Mouse (Mus musculus): ENCODE results near the gene Vps51. TPM values are rescaled to one million over a fixed set of nuclear protein-coding genes. Genes with fewer than 3 reads are reported as not detected.

Gene Vps51
- polyA plus RNA-seq, 1 experiment = 95.4 TPM

GRCm38 (mm10) chr19:6047154-6047898 lies 29.7 kb downstream of the Vps51 start:
- no peak for TF ChIP-seq POLR2A (IDR thresholded peaks at IDR 0.05; ENCODE audit: borderline replicate concordance, extremely low read depth, insufficient read depth, insufficient read length, poor library complexity, severe bottlenecking)
- TF ChIP-seq CTCF (IDR thresholded peaks at IDR 0.05; ENCODE audit: borderline replicate concordance, extremely low read depth, insufficient read depth, insufficient read length) = no peak
- DNase-seq (ENCODE audit: low read depth) = no peak

- peak; percentile 98 for DNase-seq (ENCODE audit: low read depth)
- TF ChIP-seq POLR2A (IDR thresholded peaks at IDR 0.05; ENCODE audit: borderline replicate concordance, extremely low read depth, insufficient read depth, insufficient read length, poor library complexity, severe bottlenecking) = peak; percentile 77; the same call in 1 of the 2 replicates
- no peak for TF ChIP-seq CTCF (IDR thresholded peaks at IDR 0.05; ENCODE audit: borderline replicate concordance, extremely low read depth, insufficient read depth, insufficient read length)
Measured at GRCm38 (mm10) chr19:6046294-6047153, 30.5 kb downstream of the Vps51 start, which contains the start of gene Syvn1. Syvn1 (plus strand) TSS chr19:6046576.

- no peak for DNase-seq (ENCODE audit: low read depth)
- TF ChIP-seq CTCF (IDR thresholded peaks at IDR 0.05; ENCODE audit: borderline replicate concordance, extremely low read depth, insufficient read depth, insufficient read length) (no peak), POLR2A (IDR thresholded peaks at IDR 0.05; ENCODE audit: borderline replicate concordance, extremely low read depth, insufficient read depth, insufficient read length, poor library complexity, severe bottlenecking) (no peak)
Measured at GRCm38 (mm10) chr19:6045366-6046293, 31.4 kb downstream of the Vps51 start.

DNA sequence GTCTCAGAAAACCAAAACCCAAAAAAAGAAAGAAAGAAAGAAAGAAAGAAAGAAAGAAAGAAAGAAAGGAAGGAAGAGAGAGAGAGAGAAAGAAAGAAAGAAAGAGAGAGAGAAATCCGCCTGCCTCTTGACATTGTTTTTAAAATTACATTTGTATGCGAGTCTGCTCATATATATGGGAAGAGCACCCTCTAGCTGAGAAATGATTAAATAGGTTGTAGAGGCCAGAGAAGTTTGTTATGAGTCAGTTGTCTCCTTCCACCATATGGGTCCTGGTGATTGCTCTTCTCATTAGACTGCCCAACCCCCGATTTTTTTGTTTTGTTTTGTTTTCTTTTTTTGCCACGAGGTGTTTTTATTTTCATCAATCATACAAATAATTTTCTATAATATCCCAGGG lies 32.9 kb downstream of the Vps51 start:
- TF ChIP-seq CTCF (IDR thresholded peaks at IDR 0.05; ENCODE audit: borderline replicate concordance, extremely low read depth, insufficient read depth, insufficient read length) = peak; percentile 9; the same call in 1 of the 2 replicates
- peak; percentile 66 for DNase-seq (ENCODE audit: low read depth)

- TF ChIP-seq POLR2A (IDR thresholded peaks at IDR 0.05; ENCODE audit: borderline replicate concordance, extremely low read depth, insufficient read depth, insufficient read length, poor library complexity, severe bottlenecking) (no peak), CTCF (IDR thresholded peaks at IDR 0.05; ENCODE audit: borderline replicate concordance, extremely low read depth, insufficient read depth, insufficient read length) (no peak)
- no peak for DNase-seq (ENCODE audit: low read depth)
Measured at GRCm38 (mm10) chr19:6042293-6042692, 34.7 kb downstream of the Vps51 start.

DNA sequence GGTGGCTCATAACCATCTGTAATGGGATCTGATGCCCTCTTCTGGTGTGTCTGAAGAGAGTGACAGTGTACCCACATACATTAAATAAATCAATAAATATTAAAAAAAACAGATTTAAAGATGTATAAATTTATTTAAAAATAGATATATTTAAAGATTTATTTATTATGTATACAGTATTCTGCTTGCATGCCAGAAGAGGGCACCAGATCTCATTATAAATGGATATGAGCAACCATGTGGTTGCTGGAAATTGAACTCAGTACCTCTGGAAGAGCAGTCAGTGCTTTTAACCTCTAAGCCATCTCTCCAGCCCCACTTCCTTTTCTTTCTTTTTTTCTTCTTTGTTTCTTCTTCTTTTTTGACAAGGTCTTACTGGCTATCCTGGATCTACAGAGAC lies 37.0 kb downstream of the Vps51 start:
- TF ChIP-seq POLR2A (IDR thresholded peaks at IDR 0.05; ENCODE audit: borderline replicate concordance, extremely low read depth, insufficient read depth, insufficient read length, poor library complexity, severe bottlenecking) = no peak
- TF ChIP-seq CTCF (IDR thresholded peaks at IDR 0.05; ENCODE audit: borderline replicate concordance, extremely low read depth, insufficient read depth, insufficient read length) = no peak
- no peak for DNase-seq (ENCODE audit: low read depth)

DNA sequence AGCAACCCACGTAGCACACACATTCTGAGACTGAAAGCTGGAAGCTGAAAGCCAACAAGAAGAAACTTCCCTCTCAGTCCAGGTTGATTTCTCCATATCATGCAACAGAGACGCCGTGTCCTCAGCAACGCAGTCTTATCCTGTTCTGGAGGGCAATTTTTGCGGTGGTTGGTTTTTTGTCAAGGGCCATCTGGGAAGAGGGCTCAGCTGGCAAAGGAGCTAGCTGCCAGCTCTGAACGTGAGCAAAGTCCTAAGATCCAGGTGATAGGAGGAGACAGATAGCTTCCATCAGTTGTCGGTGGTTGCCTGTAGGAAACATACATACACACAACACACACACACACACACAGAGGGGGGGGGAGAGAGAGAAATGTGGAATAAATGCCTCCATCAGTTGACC lies 38.7 kb downstream of the Vps51 start:
- DNase-seq (ENCODE audit: low read depth) = no peak

DNA sequence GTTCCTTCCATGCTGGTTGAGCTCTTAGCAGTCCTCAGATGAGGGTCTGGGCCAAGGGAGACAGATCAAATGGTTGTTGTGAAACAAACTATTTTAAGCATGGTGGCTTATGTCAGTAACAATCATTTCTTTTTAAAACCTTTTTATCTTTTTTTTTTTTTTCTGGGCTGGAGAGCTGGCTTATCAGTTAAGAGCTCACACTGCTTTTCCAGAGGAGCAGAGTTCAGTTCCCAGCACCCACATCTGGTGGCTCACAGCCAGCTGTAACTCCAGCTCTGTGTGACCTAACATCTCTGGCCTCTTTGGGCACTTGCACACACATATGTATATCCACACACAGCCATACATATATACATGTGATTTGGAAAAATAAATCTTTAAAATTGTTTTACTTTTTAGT lies 39.3 kb downstream of the Vps51 start:
- TF ChIP-seq POLR2A (IDR thresholded peaks at IDR 0.05; ENCODE audit: borderline replicate concordance, extremely low read depth, insufficient read depth, insufficient read length, poor library complexity, severe bottlenecking) (no peak), CTCF (IDR thresholded peaks at IDR 0.05; ENCODE audit: borderline replicate concordance, extremely low read depth, insufficient read depth, insufficient read length) (no peak)

More for the DNA sequence above, 38.7 kb downstream of the Vps51 start:
- TF ChIP-seq POLR2A (IDR thresholded peaks at IDR 0.05; ENCODE audit: borderline replicate concordance, extremely low read depth, insufficient read depth, insufficient read length, poor library complexity, severe bottlenecking) (no peak), CTCF (IDR thresholded peaks at IDR 0.05; ENCODE audit: borderline replicate concordance, extremely low read depth, insufficient read depth, insufficient read length) (no peak)

GRCm38 (mm10) chr19:6035966-6036585 lies 41.0 kb downstream of the Vps51 start:
- TF ChIP-seq POLR2A (IDR thresholded peaks at IDR 0.05; ENCODE audit: borderline replicate concordance, extremely low read depth, insufficient read depth, insufficient read length, poor library complexity, severe bottlenecking) (no peak), CTCF (IDR thresholded peaks at IDR 0.05; ENCODE audit: borderline replicate concordance, extremely low read depth, insufficient read depth, insufficient read length) (no peak)
- DNase-seq (ENCODE audit: low read depth) = no peak

More for the DNA sequence above, 39.3 kb downstream of the Vps51 start:
- DNase-seq (ENCODE audit: low read depth) = no peak

DNA sequence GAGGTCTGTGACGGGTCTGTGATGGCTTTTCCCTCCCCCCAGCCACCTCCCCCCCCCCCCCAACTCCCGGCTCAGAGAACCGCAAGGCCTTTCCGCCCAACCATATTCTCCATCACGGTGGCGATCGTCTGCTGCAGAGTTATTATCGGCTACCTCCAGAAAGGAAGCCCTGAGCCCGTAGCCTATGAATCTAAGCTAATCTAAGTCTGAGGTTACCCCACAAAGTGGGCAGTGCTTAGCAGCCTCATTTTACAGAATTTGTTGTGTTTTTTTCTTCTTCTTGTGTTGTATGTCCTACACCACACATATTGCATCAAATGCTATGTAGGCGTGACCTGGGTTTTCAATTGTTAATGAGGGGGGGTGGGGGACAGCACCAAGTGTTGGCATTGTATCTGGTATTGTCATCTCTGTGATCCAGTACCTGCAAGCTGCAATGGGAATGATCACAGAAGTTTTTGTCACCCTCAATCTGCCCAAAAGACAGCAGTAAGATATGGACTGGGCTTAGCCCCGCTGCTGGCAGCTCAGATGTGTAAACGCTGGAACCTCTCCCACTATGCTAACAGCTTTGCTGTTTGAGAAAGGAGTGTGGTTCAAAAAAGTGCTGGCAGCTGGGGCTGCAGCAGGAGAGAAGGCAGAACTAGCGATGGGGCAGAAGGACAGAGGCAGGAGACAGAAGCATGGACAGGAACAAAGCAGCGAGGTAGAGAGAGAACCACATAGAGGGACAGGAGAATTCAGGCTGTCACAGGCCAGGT lies 46.3 kb downstream of the Vps51 start:
- TF ChIP-seq POLR2A (IDR thresholded peaks at IDR 0.05; ENCODE audit: borderline replicate concordance, extremely low read depth, insufficient read depth, insufficient read length, poor library complexity, severe bottlenecking) = no peak
- TF ChIP-seq CTCF (IDR thresholded peaks at IDR 0.05; ENCODE audit: borderline replicate concordance, extremely low read depth, insufficient read depth, insufficient read length) = no peak

More for the DNA sequence above, 46.3 kb downstream of the Vps51 start:
- no peak for DNase-seq (ENCODE audit: low read depth)
